Mouse (Mus musculus) kidney, embryonic 16.5 days (tissue): Measurements from ENCODE around the gene Acaa1b. TPM values are rescaled to one million over a fixed set of nuclear protein-coding genes. Genes with fewer than 3 reads are reported as not detected.

ENCODE experiments used
- ATAC-seq: fragments of 200-750 bp; cut with Nextera tagmentation; 2 replicates; pipeline ENCODE4 v1.8.0; 2017; ENCODE audit warnings: moderate TSS enrichment; ENCODE audit not compliant: low FRiP score, low TSS enrichment
- H3K27ac ChIP-seq: fragments of 300-500 bp; sonication (generic); 2 replicates; pipeline ENCODE4 v1.5.1; 2014; ENCODE audit warnings: low read length
- H3K27me3 ChIP-seq: fragments of 300-500 bp; sonication (generic); 2 replicates; pipeline ENCODE4 v1.6.1; 2014; ENCODE audit warnings: low read length, control low read depth, mixed read lengths; ENCODE audit not compliant: insufficient read depth
- H3K36me3 ChIP-seq: fragments of 300-500 bp; sonication (generic); 2 replicates; pipeline ENCODE4 v1.6.1; 2014; ENCODE audit warnings: low read length, control low read depth, mixed read lengths; ENCODE audit not compliant: insufficient read depth
- H3K4me1 ChIP-seq: fragments of 300-500 bp; sonication (generic); 2 replicates; pipeline ENCODE4 v1.6.1; 2014; ENCODE audit warnings: low read length, control low read depth, mixed read lengths; ENCODE audit not compliant: insufficient read depth
- H3K4me2 ChIP-seq: fragments of 300-500 bp; sonication (generic); replicated peaks from 2 replicates; pipeline ENCODE4 v1.6.1; 2014; ENCODE audit warnings: low read depth, low read length
- H3K4me3 ChIP-seq: fragments of 300-500 bp; sonication (generic); 2 replicates; pipeline ENCODE4 v1.5.1; 2014; ENCODE audit warnings: mild to moderate bottlenecking, low read length
- H3K9ac ChIP-seq: fragments of 300-500 bp; sonication (generic); replicated peaks from 2 replicates; pipeline ENCODE4 v1.6.1; 2014; ENCODE audit warnings: low read length
- H3K9me3 ChIP-seq: fragments of 300-500 bp; sonication (generic); 2 replicates; pipeline ENCODE4 v1.6.1; 2016; ENCODE audit warnings: low read length, control low read depth
- WGBS: fragments of 180-500 bp; shearing (Covaris S2); extraction: QIAGEN DNeasy Blood & Tissue Kit; methylation state at CpG from one replicate; pipeline ENCODE4 v1.1.7; 2014; 5-methylcytosine and 5-hydroxymethylcytosine counted together
- polyA plus RNA-seq: library from polyadenylated mRNA; unstranded; fragments of >200 nt; fragmentation: Nextera tagmentation; extraction: Ambion mirVana; gene quantifications from 2 replicates; pipeline ENCODE4 v1.2.1, GENCODE M21; 2015

Gene Acaa1b
- polyA plus RNA-seq, 1 experiment from 2014 or later: 52.4 TPM

GRCm38 (mm10) chr9:119119409-119120167 is 37.3 kb downstream of the Acaa1b start:
- H3K9ac ChIP-seq: peak overlapping the region; percentile 40
- H3K36me3 ChIP-seq: no peaks in the 10 kb centered on the region
- peak; percentile 86 for ATAC-seq
- 57% methylated on average over 19 of the region's 19 CpGs for WGBS
- H3K9me3 ChIP-seq: no peaks in the 10 kb centered on the region
- H3K27me3 ChIP-seq: no peaks in the 10 kb centered on the region
- H3K4me1 ChIP-seq: peaks cover 17% of the 10 kb centered on the region
- peak overlapping the region; percentile 86 for H3K27ac ChIP-seq
- H3K4me3 ChIP-seq: peak overlapping the region; percentile 35
- peak overlapping the region; percentile 45 for H3K4me2 ChIP-seq

DNA sequence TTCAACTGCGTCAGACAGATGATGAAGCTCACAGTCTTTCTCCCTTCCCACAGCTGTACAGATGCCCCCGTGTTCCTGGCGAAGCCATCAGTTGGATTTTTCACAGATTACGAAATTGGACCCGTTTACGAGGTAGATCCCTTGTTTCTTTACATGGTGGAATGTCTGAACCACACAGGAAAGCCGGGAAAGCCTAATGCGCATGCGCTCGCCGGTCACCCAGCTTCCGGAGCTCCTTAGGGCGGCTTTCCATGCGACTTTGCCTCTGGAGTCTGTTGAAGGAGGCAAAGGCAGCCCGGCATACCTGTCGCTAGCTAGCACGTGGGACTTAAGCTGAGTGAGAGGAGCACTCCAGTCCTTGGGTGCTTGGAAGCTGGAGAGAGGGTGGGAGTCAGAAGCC is 42.0 kb downstream of the Acaa1b start:
- whole genome bisulfite sequencing: 85% methylated on average over 17 of the region's 17 CpGs
- Histone ChIP-seq H3K9ac (no peak overlapping the region), H3K9me3 (no peaks in the 10 kb centered on the region), H3K36me3 (no peaks in the 10 kb centered on the region), H3K4me2 (no peak overlapping the region), H3K4me1 (peaks cover 12% of the 10 kb centered on the region), H3K4me3 (no peak overlapping the region), H3K27me3 (no peaks in the 10 kb centered on the region), H3K27ac (no peak overlapping the region)
- ATAC-seq: no peak

DNA sequence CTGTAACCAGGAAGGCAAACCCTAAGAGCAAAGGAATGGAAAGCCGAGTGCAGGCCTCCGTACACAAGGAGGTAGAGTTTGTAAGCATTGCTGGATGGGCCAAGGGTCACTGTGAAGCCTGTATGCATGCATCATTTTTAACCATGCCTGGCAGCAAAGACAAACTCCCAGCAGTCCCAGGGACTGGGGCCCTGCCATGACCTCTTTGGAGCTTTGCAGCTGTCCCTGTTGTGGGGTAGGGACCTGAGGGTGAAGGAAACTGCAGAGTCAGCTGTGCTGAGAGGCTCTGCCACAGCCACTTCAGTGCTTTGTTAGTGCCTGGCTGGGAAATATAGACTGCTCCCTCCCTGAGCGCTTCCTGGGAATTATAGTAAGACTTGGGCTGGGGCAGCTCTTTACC is 46.3 kb downstream of the Acaa1b start:
- no peak for ATAC-seq
- no peaks in the 10 kb centered on the region for H3K36me3 ChIP-seq
- peaks cover 3% of the 10 kb centered on the region; the same call in 1 of the 2 replicates for H3K9me3 ChIP-seq
- H3K27ac ChIP-seq: peak overlapping the region; percentile 13; the same call in 1 of the 2 replicates
- H3K9ac ChIP-seq: no peak overlapping the region
- no peak overlapping the region for H3K4me3 ChIP-seq
- no peaks in the 10 kb centered on the region for H3K27me3 ChIP-seq
- peaks cover 11% of the 10 kb centered on the region for H3K4me1 ChIP-seq
- WGBS: 46% methylated on average over 3 of the region's 3 CpGs
- H3K4me2 ChIP-seq: no peak overlapping the region

DNA sequence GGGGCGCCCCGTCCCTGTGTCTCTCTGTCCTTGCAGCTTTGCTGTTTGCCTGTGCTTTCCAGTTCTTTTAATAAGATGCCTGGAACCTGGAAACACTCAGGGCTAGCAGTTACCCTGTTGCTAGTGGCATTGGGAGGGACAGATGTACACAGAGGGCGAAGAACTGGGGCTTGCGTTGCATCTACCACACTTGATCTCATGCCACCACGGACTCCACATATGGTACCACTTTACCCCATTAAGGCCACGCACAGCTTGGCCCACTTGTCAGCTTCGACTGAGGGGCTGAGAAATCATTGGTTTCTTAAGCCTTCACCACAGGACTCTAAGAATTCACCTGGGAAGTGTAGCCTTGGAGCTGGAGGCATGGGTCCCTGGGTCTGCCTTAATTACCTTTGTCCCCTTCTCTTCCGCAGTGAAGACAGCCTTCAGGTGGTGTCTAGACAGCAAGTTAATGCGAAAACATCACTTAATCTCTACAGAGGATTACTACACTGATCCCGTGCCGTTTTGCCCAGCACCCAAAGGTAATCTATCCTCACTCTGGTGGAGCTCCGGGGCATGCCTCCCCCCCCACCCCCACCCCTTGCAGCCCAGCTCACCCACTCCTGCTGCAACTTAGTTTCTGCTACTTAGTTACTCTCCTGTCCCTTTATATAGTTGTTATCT is 47.1 kb downstream of the Acaa1b start:
- WGBS: 71% methylated on average over 12 of the region's 12 CpGs
- H3K9me3 ChIP-seq: peaks cover 3% of the 10 kb centered on the region; the same call in 1 of the 2 replicates
- ATAC-seq: no peak

DNA sequence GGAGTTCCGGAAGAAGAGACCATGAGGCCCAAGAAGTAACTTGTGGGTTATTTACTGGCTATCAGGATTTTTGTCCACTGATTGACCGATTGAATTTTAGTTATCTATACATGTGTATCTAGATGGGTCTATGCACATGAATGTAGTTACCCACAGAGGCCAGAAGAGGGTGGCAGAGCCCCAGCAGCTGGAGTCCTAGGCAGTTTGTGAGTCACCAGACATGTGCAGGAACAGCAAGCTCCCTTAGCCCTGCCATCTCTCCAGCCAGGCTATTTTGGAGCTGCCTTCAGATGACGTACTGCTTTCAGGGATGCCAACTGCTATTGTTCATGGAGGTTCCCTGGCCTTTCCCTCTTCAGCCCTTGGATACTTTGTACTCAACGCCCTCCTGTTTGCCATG is 49.3 kb downstream of the Acaa1b start:
- peaks cover 3% of the 10 kb centered on the region; the same call in 1 of the 2 replicates for H3K9me3 ChIP-seq
- 89% methylated on average over 4 of the region's 4 CpGs for WGBS
- 0 out of 2 replicates have a peak, but pooled peaks cover 3% of the 10 kb centered on the region for H3K27me3 ChIP-seq
- no peaks in the 10 kb centered on the region for H3K36me3 ChIP-seq
- H3K4me3 ChIP-seq: no peak overlapping the region
- H3K27ac ChIP-seq: no peak overlapping the region
- no peak overlapping the region for H3K4me2 ChIP-seq
- H3K9ac ChIP-seq: no peak overlapping the region
- no peak; the same call in 1 of the 2 replicates for ATAC-seq
- peaks cover 17% of the 10 kb centered on the region for H3K4me1 ChIP-seq

More for the DNA sequence above, 47.1 kb downstream of the Acaa1b start:
- Histone ChIP-seq H3K4me2 (no peak overlapping the region), H3K27ac (no peak overlapping the region), H3K27me3 (no peaks in the 10 kb centered on the region), H3K36me3 (no peaks in the 10 kb centered on the region), H3K9ac (no peak overlapping the region), H3K4me3 (no peak overlapping the region), H3K4me1 (peaks cover 11% of the 10 kb centered on the region)

GRCm38 (mm10) chr9:119102783-119103113 is 54.1 kb downstream of the Acaa1b start:
- ATAC-seq: peak; percentile 46; the same call in 1 of the 2 replicates

DNA sequence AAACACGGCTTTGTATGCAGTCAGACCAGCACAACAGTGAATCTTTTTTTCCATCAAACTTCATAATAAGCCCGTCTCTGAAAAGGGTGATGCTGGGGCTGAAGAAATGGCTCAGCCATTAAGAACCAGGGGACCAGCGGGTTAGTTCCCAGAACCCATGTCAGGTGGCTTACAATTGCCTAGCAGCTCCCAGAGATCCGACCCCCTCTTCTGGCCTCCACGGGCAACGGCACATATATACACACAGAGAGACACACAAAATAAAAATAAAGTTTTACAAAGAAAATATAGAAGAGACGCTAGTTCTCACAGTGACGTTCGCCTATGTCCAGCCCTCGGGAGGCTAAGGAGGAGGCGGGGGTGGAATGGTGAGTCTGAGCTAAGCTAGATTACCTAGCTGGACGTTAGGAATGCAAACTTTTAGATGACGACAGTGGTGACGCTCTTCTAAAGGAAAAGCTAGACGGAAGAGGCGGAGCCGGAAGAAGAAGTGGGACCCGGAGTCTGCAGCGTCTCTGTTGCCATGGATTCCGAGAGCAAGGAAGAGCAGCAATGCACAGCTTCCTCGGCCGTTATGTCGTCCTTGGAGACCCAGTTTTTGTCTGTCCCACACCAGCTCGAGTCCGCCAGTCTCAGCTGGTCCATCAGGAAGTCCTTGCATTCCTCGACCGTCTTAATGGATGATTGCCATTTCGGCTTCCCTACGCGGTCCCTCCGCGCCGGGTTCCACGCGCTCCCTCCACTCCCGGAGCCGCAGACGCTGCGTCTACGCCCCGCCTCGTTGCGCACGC is 54.7 kb downstream of the Acaa1b start, which contains the start of gene Dlec1:
TSS of gene Dlec1 (plus strand) at position 487 of the 791 bp plus-strand sequence.
- no peaks in the 10 kb centered on the region for H3K9me3 ChIP-seq
- WGBS: 3% methylated on average over 44 of the region's 44 CpGs
- H3K9ac ChIP-seq: peak within 1 kb of the TSS; percentile 59
- peak within 1 kb of the TSS; percentile 78 for H3K4me2 ChIP-seq
- H3K4me3 ChIP-seq: peak within 1 kb of the TSS; percentile 66
- H3K4me1 ChIP-seq: peaks cover 13% of the 10 kb centered on the region; the same call in 1 of the 2 replicates
- peak; percentile 87 for ATAC-seq
- no peaks in the 10 kb centered on the region for H3K36me3 ChIP-seq
- H3K27ac ChIP-seq: no peak within 1 kb of the TSS
- 0 out of 2 replicates have a peak, but pooled peaks cover 3% of the 10 kb centered on the region for H3K27me3 ChIP-seq

More at GRCm38 (mm10) chr9:119102783-119103113, 54.1 kb downstream of the Acaa1b start:
- H3K9me3 ChIP-seq: peaks cover 3% of the 10 kb centered on the region; the same call in 1 of the 2 replicates
- H3K4me3 ChIP-seq: peak overlapping the region; percentile 66
- WGBS: 1% methylated on average over 19 of the region's 19 CpGs
- H3K9ac ChIP-seq: peak overlapping the region; percentile 59
- H3K27ac ChIP-seq: no peak overlapping the region
- 0 out of 2 replicates have a peak, but pooled peaks cover 3% of the 10 kb centered on the region for H3K27me3 ChIP-seq
- peak overlapping the region; percentile 78 for H3K4me2 ChIP-seq
- H3K4me1 ChIP-seq: peaks cover 13% of the 10 kb centered on the region; the same call in 1 of the 2 replicates
- H3K36me3 ChIP-seq: no peaks in the 10 kb centered on the region

DNA sequence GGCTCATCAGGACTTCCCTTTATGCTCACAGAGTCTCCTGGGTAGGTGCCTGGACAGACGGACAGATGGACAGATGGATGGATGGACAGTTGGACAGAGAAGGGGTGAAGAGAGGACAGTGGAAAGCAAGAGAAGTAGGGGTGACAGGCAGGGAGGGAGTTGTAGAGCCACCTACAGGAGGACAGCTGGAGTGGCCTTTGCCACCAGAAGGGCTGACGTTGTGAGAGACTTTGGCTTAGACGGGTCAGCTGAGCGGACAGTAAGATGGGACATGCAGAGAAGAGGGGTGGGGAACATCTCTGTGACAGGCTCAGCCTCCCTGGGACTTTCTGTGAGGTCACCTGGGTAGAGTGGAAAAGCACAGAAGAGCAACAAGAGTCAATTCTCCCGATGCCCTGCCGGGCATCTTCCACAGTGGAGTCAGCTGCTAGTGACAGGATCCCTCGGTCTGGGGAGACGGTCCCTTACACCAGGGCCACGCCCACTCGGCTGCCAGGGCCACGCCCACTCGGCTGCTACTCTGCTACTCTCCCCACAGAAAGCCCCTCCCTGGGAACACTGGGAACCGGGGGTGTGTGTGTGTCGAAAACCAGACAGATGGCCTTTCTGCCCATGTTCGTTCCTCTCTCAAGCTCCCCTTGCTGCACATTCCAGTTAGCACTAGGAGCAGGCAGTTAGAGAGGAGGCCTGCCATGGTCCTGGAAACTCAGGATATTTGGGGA is 56.6 kb downstream of the Acaa1b start:
- Histone ChIP-seq H3K36me3 (no peaks in the 10 kb centered on the region), H3K9ac (0 out of 2 replicates have a peak overlapping the region, but pooled peaks have one; percentile 19), H3K27ac (no peak overlapping the region), H3K27me3 (0 out of 2 replicates have a peak, but pooled peaks cover 3% of the 10 kb centered on the region), H3K9me3 (no peaks in the 10 kb centered on the region), H3K4me1 (peaks cover 15% of the 10 kb centered on the region; the same call in 1 of the 2 replicates), H3K4me2 (no peak overlapping the region), H3K4me3 (no peak overlapping the region)
- no peak for ATAC-seq
- 15% methylated on average over 15 of the region's 15 CpGs for WGBS
